Mouse (Mus musculus): ENCODE data around the gene Sirt2. TPM values are rescaled to one million over a fixed set of nuclear protein-coding genes. Genes with fewer than 3 reads are reported as not detected.
A peak's percentile ranks its signal among the peaks of the same experiment; 100 is the strongest.

Gene Sirt2
- polyA plus RNA-seq, 1 experiment from 2014 or later: 74.5 TPM

DNA sequence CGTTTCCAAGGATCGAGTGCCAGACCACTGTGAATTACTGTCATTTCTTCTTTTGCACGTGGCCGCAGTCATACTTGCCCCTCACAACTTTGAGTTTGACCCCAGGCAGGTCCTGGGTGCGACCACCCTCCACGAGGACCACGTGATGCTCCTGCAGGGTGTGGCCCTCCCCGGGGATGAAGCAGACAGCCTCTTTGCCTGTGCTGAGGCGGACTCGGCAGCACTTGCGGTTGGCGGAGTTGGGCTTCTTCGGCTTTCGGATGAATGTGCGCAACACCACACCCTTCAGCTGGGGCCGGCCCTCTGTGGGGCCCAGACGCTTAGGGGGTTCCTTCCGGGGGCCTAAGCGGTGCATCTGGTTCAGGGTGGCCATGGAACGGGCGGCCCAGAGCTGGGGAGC, 26.7 kb upstream of the Sirt2 start:
- WGBS: 96% methylated on average over 21 of the region's 21 CpGs
- H3K36me3 ChIP-seq: peaks cover 64% of the 10 kb centered on the region

GRCm38 (mm10) chr7:28740949-28741348, 25.6 kb upstream of the Sirt2 start:
- Histone ChIP-seq H3K4me3 (peak overlapping the region; percentile 73), H3K4me1 (peaks cover 13% of the 10 kb centered on the region), H3K27me3 (ENCODE audit: low read depth, poor library complexity, severe bottlenecking) (no peaks in the 10 kb centered on the region), H3K9me3 (replicated peaks) (no peaks in the 10 kb centered on the region), H3K27ac (peak overlapping the region; percentile 95), H3K36me3 (peaks cover 65% of the 10 kb centered on the region)
- no peak for DNase-seq (ENCODE audit: low spot score)
- WGBS: 46% methylated on average over 9 of the region's 9 CpGs

More for the DNA sequence above, 26.7 kb upstream of the Sirt2 start:
- H3K9me3 ChIP-seq (replicated peaks): no peaks in the 10 kb centered on the region
- no peaks in the 10 kb centered on the region for H3K27me3 ChIP-seq (ENCODE audit: low read depth, poor library complexity, severe bottlenecking)
- no peak overlapping the region for H3K4me3 ChIP-seq
- H3K27ac ChIP-seq: no peak overlapping the region
- H3K4me1 ChIP-seq: peaks cover 13% of the 10 kb centered on the region
- no peak for DNase-seq (ENCODE audit: low spot score)

DNA sequence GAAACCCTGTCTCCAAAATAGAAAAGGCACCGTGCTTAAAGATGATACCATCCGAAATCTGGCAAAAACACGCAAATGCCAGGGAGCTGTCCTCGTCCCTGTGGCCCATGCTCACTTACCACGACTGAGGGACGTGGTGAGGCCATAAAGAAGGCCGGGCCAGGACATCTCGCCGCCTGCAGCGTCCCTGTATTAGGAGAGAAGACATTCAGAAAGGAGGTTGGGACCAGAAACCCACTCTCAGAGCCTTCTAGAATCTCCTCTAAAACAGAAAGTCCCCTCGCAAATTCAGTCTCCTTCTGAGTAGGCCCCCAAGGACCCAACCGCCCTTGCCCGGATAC, 25.2 kb upstream of the Sirt2 start:
- peaks cover 13% of the 10 kb centered on the region for H3K4me1 ChIP-seq
- peak overlapping the region; percentile 73 for H3K4me3 ChIP-seq
- H3K27ac ChIP-seq: peak overlapping the region; percentile 95
- peaks cover 65% of the 10 kb centered on the region for H3K36me3 ChIP-seq
- no peaks in the 10 kb centered on the region for H3K9me3 ChIP-seq (replicated peaks)
- no peak for DNase-seq (ENCODE audit: low spot score)
- no peaks in the 10 kb centered on the region for H3K27me3 ChIP-seq (ENCODE audit: low read depth, poor library complexity, severe bottlenecking)
- 2% methylated on average over 13 of the region's 13 CpGs for WGBS

GRCm38 (mm10) chr7:28741709-28742438, 24.7 kb upstream of the Sirt2 start, which contains the start of the genes Mrps12 and Sars2:
Mrps12 (minus strand) TSS chr7:28741820.
Sars2 (plus strand) TSS chr7:28741992.
- Histone ChIP-seq H3K4me1 (peaks cover 13% of the 10 kb centered on the region), H3K36me3 (peaks cover 65% of the 10 kb centered on the region), H3K27me3 (ENCODE audit: low read depth, poor library complexity, severe bottlenecking) (no peaks in the 10 kb centered on the region), H3K9me3 (replicated peaks) (no peaks in the 10 kb centered on the region), H3K27ac (peak within 1 kb of the TSS; percentile 95), H3K4me3 (peak within 1 kb of the TSS; percentile 73)
- DNase-seq (ENCODE audit: low spot score): peak; percentile 96
- under 1% methylated on average over 39 of the region's 39 CpGs for WGBS

- DNase-seq (ENCODE audit: low spot score): no peak
- 93% methylated on average over 7 of the region's 7 CpGs for WGBS
- H3K9me3 ChIP-seq (replicated peaks): no peaks in the 10 kb centered on the region
- no peaks in the 10 kb centered on the region for H3K27me3 ChIP-seq (ENCODE audit: low read depth, poor library complexity, severe bottlenecking)
- H3K4me3 ChIP-seq: no peak overlapping the region
- H3K36me3 ChIP-seq: peaks cover 87% of the 10 kb centered on the region
- H3K27ac ChIP-seq: no peak overlapping the region
- H3K4me1 ChIP-seq: 0 out of 2 replicates have a peak, but pooled peaks cover 3% of the 10 kb centered on the region
Measured at GRCm38 (mm10) chr7:28749935-28750334, 16.6 kb upstream of the Sirt2 start.

DNA sequence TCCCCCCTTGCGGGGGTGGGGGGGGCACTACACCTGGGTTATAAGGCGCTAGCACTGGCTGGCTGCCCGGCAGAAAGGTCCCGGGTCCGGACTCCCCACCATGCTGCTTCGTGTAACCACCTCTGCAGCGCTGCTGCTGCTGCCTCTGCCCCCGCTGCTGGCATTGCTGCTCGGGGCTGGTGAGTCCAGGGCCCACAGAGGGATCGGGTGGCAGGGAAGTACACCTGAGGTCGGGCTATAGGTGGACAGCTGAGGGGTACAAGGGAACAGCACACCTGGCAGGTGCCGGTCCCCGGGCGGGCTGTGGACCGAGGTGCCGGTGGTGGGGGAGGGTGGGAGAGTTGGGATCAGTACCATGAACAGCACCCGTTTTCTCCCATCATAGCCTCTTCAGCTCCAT, 10.5 kb upstream of the Sirt2 start, which contains the start of gene Ccer2:
Ccer2 (plus strand) TSS at position 96 of the 400 bp plus-strand sequence.
- DNase-seq (ENCODE audit: low spot score): peak; percentile 47
- H3K36me3 ChIP-seq: peaks cover 64% of the 10 kb centered on the region
- 4% methylated on average over 17 of the region's 17 CpGs for WGBS
- H3K9me3 ChIP-seq (replicated peaks): no peaks in the 10 kb centered on the region
- peak within 1 kb of the TSS; percentile 25; the same call in 1 of the 2 replicates for H3K4me3 ChIP-seq
- peaks cover 24% of the 10 kb centered on the region for H3K27me3 ChIP-seq (ENCODE audit: low read depth, poor library complexity, severe bottlenecking)
- H3K4me1 ChIP-seq: peaks cover 10% of the 10 kb centered on the region
- no peak within 1 kb of the TSS for H3K27ac ChIP-seq

DNA sequence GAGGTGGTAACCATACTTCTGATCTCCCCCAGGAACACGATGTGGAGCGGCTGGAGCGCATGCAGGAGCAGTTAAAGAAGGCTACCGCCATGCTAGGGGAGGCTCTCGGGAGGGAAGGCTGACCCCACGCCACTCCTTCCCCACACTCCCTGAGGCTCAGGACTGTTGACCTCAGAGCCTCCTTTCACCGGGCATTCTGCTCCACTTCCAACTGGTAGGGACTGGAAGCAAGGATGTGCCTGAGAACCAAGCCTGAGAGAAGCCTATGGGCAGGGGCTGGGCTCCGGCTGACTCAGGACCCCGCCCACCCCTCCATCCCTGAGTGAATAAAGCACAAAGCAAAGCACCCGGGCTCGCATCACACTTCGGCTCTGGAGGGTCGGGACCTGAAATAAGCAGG, 7.9 kb upstream of the Sirt2 start:
- Histone ChIP-seq H3K4me3 (no peak overlapping the region), H3K27me3 (ENCODE audit: low read depth, poor library complexity, severe bottlenecking) (peaks cover 24% of the 10 kb centered on the region), H3K27ac (no peak overlapping the region), H3K9me3 (replicated peaks) (no peaks in the 10 kb centered on the region), H3K36me3 (peaks cover 61% of the 10 kb centered on the region), H3K4me1 (peaks cover 10% of the 10 kb centered on the region)
- 85% methylated on average over 13 of the region's 13 CpGs for WGBS
- no peak for DNase-seq (ENCODE audit: low spot score)

- 93% methylated on average over 9 of the region's 9 CpGs for WGBS
- no peak overlapping the region for H3K4me3 ChIP-seq
- no peaks in the 10 kb centered on the region for H3K9me3 ChIP-seq (replicated peaks)
- H3K36me3 ChIP-seq: peaks cover 51% of the 10 kb centered on the region
- H3K27me3 ChIP-seq (ENCODE audit: low read depth, poor library complexity, severe bottlenecking): peaks cover 5% of the 10 kb centered on the region
- H3K27ac ChIP-seq: no peak overlapping the region
- no peak for DNase-seq (ENCODE audit: low spot score)
- H3K4me1 ChIP-seq: peaks cover 16% of the 10 kb centered on the region
Measured at GRCm38 (mm10) chr7:28761907-28762306, 4.6 kb upstream of the Sirt2 start.

DNA sequence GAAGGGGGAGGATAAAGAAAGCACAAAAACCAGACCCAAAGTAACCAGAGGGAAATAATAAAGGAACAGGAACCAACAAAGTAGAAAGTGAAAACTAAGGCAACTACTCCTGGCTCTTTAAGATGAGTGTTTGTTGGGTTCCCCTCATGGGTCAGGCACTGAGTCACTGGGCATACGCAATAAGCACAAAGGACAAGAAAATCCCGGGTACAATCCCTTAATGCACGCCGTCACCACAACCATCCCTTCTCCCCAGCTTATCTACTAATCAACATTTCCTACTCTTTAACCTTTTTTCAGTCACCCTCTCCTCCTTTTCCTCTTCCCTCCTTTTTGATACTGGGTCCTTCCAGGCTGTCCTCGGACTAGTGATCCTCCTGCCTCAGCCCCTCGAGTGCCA, 1.3 kb upstream of the Sirt2 start:
- H3K4me1 ChIP-seq: peaks cover 27% of the 10 kb centered on the region
- DNase-seq (ENCODE audit: low spot score): no peak
- H3K27ac ChIP-seq: no peak overlapping the region
- 86% methylated on average over 6 of the region's 6 CpGs for WGBS
- no peaks in the 10 kb centered on the region for H3K27me3 ChIP-seq (ENCODE audit: low read depth, poor library complexity, severe bottlenecking)
- H3K9me3 ChIP-seq (replicated peaks): no peaks in the 10 kb centered on the region
- peak overlapping the region; percentile 83 for H3K4me3 ChIP-seq
- H3K36me3 ChIP-seq: peaks cover 29% of the 10 kb centered on the region

GRCm38 (mm10) chr7:28766910-28767309, 375 bp downstream of the Sirt2 start:
- peak overlapping the region; percentile 78 for H3K27ac ChIP-seq
- no peaks in the 10 kb centered on the region for H3K9me3 ChIP-seq (replicated peaks)
- no peaks in the 10 kb centered on the region for H3K27me3 ChIP-seq (ENCODE audit: low read depth, poor library complexity, severe bottlenecking)
- peaks cover 12% of the 10 kb centered on the region for H3K36me3 ChIP-seq
- WGBS: 8% methylated on average over 14 of the region's 14 CpGs
- peaks cover 27% of the 10 kb centered on the region for H3K4me1 ChIP-seq
- no peak for DNase-seq (ENCODE audit: low spot score)
- peak overlapping the region; percentile 83 for H3K4me3 ChIP-seq

DNA sequence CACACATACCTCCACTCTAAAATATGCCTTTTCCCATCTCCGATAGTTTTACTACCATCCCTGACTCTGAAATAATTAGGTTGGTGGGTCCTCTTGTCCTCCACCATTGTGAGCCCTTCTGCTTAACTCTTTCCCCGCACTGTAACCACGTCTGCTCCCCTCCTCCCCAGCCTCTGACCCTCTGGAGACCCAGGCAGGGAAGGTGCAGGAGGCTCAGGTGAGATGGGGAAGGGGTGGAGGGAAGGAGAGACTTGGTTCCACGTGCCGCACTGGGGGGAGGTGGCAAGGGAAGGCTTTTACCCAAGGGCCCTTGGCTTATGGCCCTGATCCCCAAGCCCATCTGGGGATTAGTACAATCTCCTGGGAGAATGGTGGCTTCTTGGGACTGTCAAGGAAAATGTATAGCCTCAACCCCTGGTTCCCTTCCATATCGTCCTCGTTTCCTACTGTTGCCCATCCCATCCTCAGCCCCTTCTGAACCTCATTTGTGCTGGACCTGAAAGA, 979 bp downstream of the Sirt2 start, which contains the start of gene Nfkbib:
Nfkbib (minus strand) TSS at position 51 of the 504 bp plus-strand sequence.
- Histone ChIP-seq H3K36me3 (peaks cover 12% of the 10 kb centered on the region), H3K9me3 (replicated peaks) (no peaks in the 10 kb centered on the region), H3K27me3 (ENCODE audit: low read depth, poor library complexity, severe bottlenecking) (no peaks in the 10 kb centered on the region), H3K4me1 (peaks cover 27% of the 10 kb centered on the region), H3K4me3 (peak within 1 kb of the TSS; percentile 83), H3K27ac (peak within 1 kb of the TSS; percentile 81)
- no peak for DNase-seq (ENCODE audit: low spot score)
- 67% methylated on average over 7 of the region's 7 CpGs for WGBS

DNA sequence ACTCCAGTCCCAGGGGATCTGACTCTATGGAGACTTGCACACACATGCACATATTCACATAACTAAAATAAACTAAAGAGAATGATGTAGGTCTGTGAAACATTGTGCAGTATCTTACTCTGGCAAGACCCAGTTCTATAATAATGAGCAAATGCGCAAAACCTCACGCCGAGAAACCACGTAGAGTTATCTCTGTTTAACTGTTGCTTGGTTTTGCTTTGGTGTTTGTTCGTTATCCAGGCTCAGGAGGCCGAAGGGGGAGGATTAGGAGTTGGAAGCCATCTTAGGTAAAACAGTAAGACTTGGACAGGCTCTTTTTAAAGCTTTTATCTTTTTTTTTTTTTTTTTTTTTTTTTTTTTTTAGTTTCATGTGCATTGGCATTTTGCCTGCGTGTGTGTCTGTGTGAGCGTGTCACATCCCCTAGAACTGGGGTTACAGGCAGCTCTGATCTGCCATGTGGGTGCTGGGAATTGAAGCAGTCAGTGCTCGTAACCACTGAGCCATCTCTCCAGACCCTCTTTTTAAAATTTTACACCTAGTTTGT, 3.0 kb downstream of the Sirt2 start:
- Histone ChIP-seq H3K4me3 (no peak overlapping the region), H3K27me3 (ENCODE audit: low read depth, poor library complexity, severe bottlenecking) (no peaks in the 10 kb centered on the region), H3K9me3 (replicated peaks) (no peaks in the 10 kb centered on the region), H3K4me1 (peaks cover 27% of the 10 kb centered on the region), H3K36me3 (peaks cover 21% of the 10 kb centered on the region), H3K27ac (no peak overlapping the region)
- no peak for DNase-seq (ENCODE audit: low spot score)
- 95% methylated on average over 9 of the region's 9 CpGs for WGBS

GRCm38 (mm10) chr7:28770309-28770708, 3.8 kb downstream of the Sirt2 start:
- Histone ChIP-seq H3K4me3 (no peak overlapping the region), H3K36me3 (peaks cover 27% of the 10 kb centered on the region), H3K9me3 (replicated peaks) (no peaks in the 10 kb centered on the region), H3K27me3 (ENCODE audit: low read depth, poor library complexity, severe bottlenecking) (no peaks in the 10 kb centered on the region), H3K27ac (no peak overlapping the region), H3K4me1 (peaks cover 21% of the 10 kb centered on the region)
- DNase-seq (ENCODE audit: low spot score): no peak
- 92% methylated on average over 3 of the region's 3 CpGs for WGBS
